Mouse (Mus musculus): ENCODE results near the gene Oaz1.
A peak's percentile ranks its signal among the peaks of the same experiment; 100 is the strongest.

Gene Oaz1

GRCm38 (mm10) chr10:80826151-80827062 lies at the start of gene Oaz1:
Gene Oaz1 (plus strand): TSS chr10:80826656.
- peak; percentile 97 to 98 for DNase-seq (ENCODE audit: low read depth in 1 of 2, low spot score in 2 of 2)

- no peak for DNase-seq (ENCODE audit: low read depth in 1 of 2, low spot score in 2 of 2)
Measured at GRCm38 (mm10) chr10:80777123-80777522, 49.3 kb upstream of the Oaz1 start.

- DNase-seq (ENCODE audit: low read depth in 1 of 2, low spot score in 2 of 2) = no peak
Measured at GRCm38 (mm10) chr10:80779565-80779964, 46.9 kb upstream of the Oaz1 start.

- DNase-seq (ENCODE audit: low read depth in 1 of 2, low spot score in 2 of 2) = no peak
Measured at GRCm38 (mm10) chr10:80784302-80784701, 42.2 kb upstream of the Oaz1 start.

- no peak for DNase-seq (ENCODE audit: low read depth in 1 of 2, low spot score in 2 of 2)
Measured at GRCm38 (mm10) chr10:80784871-80785270, 41.6 kb upstream of the Oaz1 start.

- no peak for DNase-seq (ENCODE audit: low read depth in 1 of 2, low spot score in 2 of 2)
Measured at GRCm38 (mm10) chr10:80785963-80786362, 40.5 kb upstream of the Oaz1 start.

- DNase-seq (ENCODE audit: low read depth in 1 of 2, low spot score in 2 of 2) = no peak
Measured at GRCm38 (mm10) chr10:80787517-80787916, 38.9 kb upstream of the Oaz1 start.

- DNase-seq (ENCODE audit: low read depth in 1 of 2, low spot score in 2 of 2) = no peak
Measured at GRCm38 (mm10) chr10:80790761-80791404, 35.6 kb upstream of the Oaz1 start.

GRCm38 (mm10) chr10:80791476-80792174 lies 34.8 kb upstream of the Oaz1 start:
- DNase-seq (ENCODE audit: low read depth in 1 of 2, low spot score in 2 of 2) = no peak

GRCm38 (mm10) chr10:80792175-80793032 lies 34.1 kb upstream of the Oaz1 start:
- no peak for DNase-seq (ENCODE audit: low read depth in 1 of 2, low spot score in 2 of 2)

- no peak for DNase-seq (ENCODE audit: low read depth in 1 of 2, low spot score in 2 of 2)
Measured at GRCm38 (mm10) chr10:80793033-80793784, 33.2 kb upstream of the Oaz1 start.

GRCm38 (mm10) chr10:80793803-80794202 lies 32.7 kb upstream of the Oaz1 start:
- no peak for DNase-seq (ENCODE audit: low read depth in 1 of 2, low spot score in 2 of 2)

- DNase-seq (ENCODE audit: low read depth in 1 of 2, low spot score in 2 of 2) = no peak
Measured at GRCm38 (mm10) chr10:80794750-80795149, 31.7 kb upstream of the Oaz1 start.

GRCm38 (mm10) chr10:80796307-80796848 lies 30.1 kb upstream of the Oaz1 start:
- no peak for DNase-seq (ENCODE audit: low read depth in 1 of 2, low spot score in 2 of 2)

- DNase-seq (ENCODE audit: low read depth in 1 of 2, low spot score in 2 of 2) = peak in 1 of 2 experiments; percentile 18
Measured at GRCm38 (mm10) chr10:80797186-80798149, 29.0 kb upstream of the Oaz1 start.

GRCm38 (mm10) chr10:80798150-80799006 lies 28.1 kb upstream of the Oaz1 start, which contains the start of the genes Sf3a2 and Plekhj1:
Gene Sf3a2 (plus strand): TSS chr10:80798198.
Gene Plekhj1 (minus strand): TSS chr10:80798626.
- DNase-seq (ENCODE audit: low read depth in 1 of 2, low spot score in 2 of 2) = peak; percentile 81 to 92

GRCm38 (mm10) chr10:80799070-80799566 lies 27.3 kb upstream of the Oaz1 start:
- no peak for DNase-seq (ENCODE audit: low read depth in 1 of 2, low spot score in 2 of 2)
